Mouse (Mus musculus): ENCODE data around the gene Tdrd12. TPM values are rescaled to one million over a fixed set of nuclear protein-coding genes. Genes with fewer than 3 reads are reported as not detected.
"Not testable (repeated sequence)": the region's sequence is repeated elsewhere in the genome, so short reads cannot be mapped to it uniquely, and the experiment has no call there.

Tdrd12 gene
- total and polyA plus RNA-seq, 3 experiments: 0.23 TPM; not detected in 2

- no peaks in the 10 kb centered on the region for H3K36me3 ChIP-seq (replicated peaks)
- DNase-seq (ENCODE audit: low spot score) (no peak), ATAC-seq (ENCODE audit: extremely low read depth, insufficient number of reproducible peaks, low FRiP score, poor library complexity, severe bottlenecking) (no peak)
- 0 out of 2 replicates have a peak, but pooled peaks cover 2% of the 10 kb centered on the region for H3K4me1 ChIP-seq (ENCODE audit: insufficient read depth, low read depth, low read length)
- peaks cover 10% of the 10 kb centered on the region; the same call in 1 of the 2 replicates for H3K27me3 ChIP-seq (ENCODE audit: insufficient read depth, low read length)
- no peaks in the 10 kb centered on the region for H3K9me3 ChIP-seq (replicated peaks)
- no peak overlapping the region for H3K4me3 ChIP-seq (ENCODE audit: low read depth, low read length)
- no peak for TF ChIP-seq GATA2 (IDR thresholded peaks at IDR 0.05; ENCODE audit: borderline replicate concordance, low read depth, low read length)
- TF ChIP-seq POLR2AphosphoS5 (IDR thresholded peaks at IDR 0.05; ENCODE audit: insufficient replicate concordance, low read depth, low read length): no peak
- TF ChIP-seq GATA1 (IDR thresholded peaks at IDR 0.05; ENCODE audit: borderline replicate concordance, low read length): no peak
- no peak for TF ChIP-seq TAL1 (conservative IDR thresholded peaks at IDR 0.05; ENCODE audit: low read depth, low read length)
Measured at GRCm38 (mm10) chr7:35535750-35536512, 1.6 kb downstream of the Tdrd12 start.

- H3K36me3 ChIP-seq (replicated peaks); H3K4me3 ChIP-seq (ENCODE audit: low read depth, low read length): not testable (repeated sequence)
Measured at GRCm38 (mm10) chr7:35530544-35530943, 7.0 kb downstream of the Tdrd12 start.

GRCm38 (mm10) chr7:35530026-35530425 lies 7.5 kb downstream of the Tdrd12 start:
- DNase-seq (ENCODE audit: low spot score) (no peak), ATAC-seq (ENCODE audit: extremely low read depth, insufficient number of reproducible peaks, low FRiP score, poor library complexity, severe bottlenecking) (no peak)
- Histone ChIP-seq H3K27me3 (ENCODE audit: insufficient read depth, low read length) (0 out of 2 replicates have a peak, but pooled peaks cover 7% of the 10 kb centered on the region), H3K4me1 (ENCODE audit: insufficient read depth, low read depth, low read length) (no peaks in the 10 kb centered on the region), H3K4me3 (ENCODE audit: low read depth, low read length) (no peak overlapping the region), H3K9me3 (replicated peaks) (no peaks in the 10 kb centered on the region), H3K36me3 (replicated peaks) (no peaks in the 10 kb centered on the region)
- no peak for TF ChIP-seq GATA1 (IDR thresholded peaks at IDR 0.05; ENCODE audit: borderline replicate concordance, low read length)
- TF ChIP-seq GATA2 (IDR thresholded peaks at IDR 0.05; ENCODE audit: borderline replicate concordance, low read depth, low read length): no peak
- no peak for TF ChIP-seq TAL1 (conservative IDR thresholded peaks at IDR 0.05; ENCODE audit: low read depth, low read length)

More at GRCm38 (mm10) chr7:35530544-35530943, 7.0 kb downstream of the Tdrd12 start:
- not testable (repeated sequence) for H3K27me3 ChIP-seq (ENCODE audit: insufficient read depth, low read length); ATAC-seq (ENCODE audit: extremely low read depth, insufficient number of reproducible peaks, low FRiP score, poor library complexity, severe bottlenecking); H3K4me1 ChIP-seq (ENCODE audit: insufficient read depth, low read depth, low read length); H3K9me3 ChIP-seq (replicated peaks); DNase-seq (ENCODE audit: low spot score)

GRCm38 (mm10) chr7:35526795-35527194 lies 10.8 kb downstream of the Tdrd12 start:
- no peaks in the 10 kb centered on the region for H3K4me1 ChIP-seq (ENCODE audit: insufficient read depth, low read depth, low read length)
- DNase-seq (ENCODE audit: low spot score) (no peak), ATAC-seq (ENCODE audit: extremely low read depth, insufficient number of reproducible peaks, low FRiP score, poor library complexity, severe bottlenecking) (no peak)
- H3K9me3 ChIP-seq (replicated peaks): no peaks in the 10 kb centered on the region
- H3K36me3 ChIP-seq (replicated peaks): no peaks in the 10 kb centered on the region
- TF ChIP-seq POLR2AphosphoS5 (IDR thresholded peaks at IDR 0.05; ENCODE audit: insufficient replicate concordance, low read depth, low read length) (no peak), GATA1 (IDR thresholded peaks at IDR 0.05; ENCODE audit: borderline replicate concordance, low read length) (no peak), CTCF (IDR thresholded peaks at IDR 0.05; ENCODE audit: low read depth, low read length) (no peak), GATA2 (IDR thresholded peaks at IDR 0.05; ENCODE audit: borderline replicate concordance, low read depth, low read length) (no peak), TAL1 (conservative IDR thresholded peaks at IDR 0.05; ENCODE audit: low read depth, low read length) (no peak)
- 0 out of 2 replicates have a peak, but pooled peaks cover 2% of the 10 kb centered on the region for H3K27me3 ChIP-seq (ENCODE audit: insufficient read depth, low read length)
- H3K4me3 ChIP-seq (ENCODE audit: low read depth, low read length): no peak overlapping the region

GRCm38 (mm10) chr7:35501995-35502394 lies 35.5 kb downstream of the Tdrd12 start:
- Histone ChIP-seq H3K4me3 (ENCODE audit: low read depth, low read length) (no peak overlapping the region), H3K36me3 (replicated peaks) (no peaks in the 10 kb centered on the region), H3K9me3 (replicated peaks) (no peaks in the 10 kb centered on the region), H3K27me3 (ENCODE audit: insufficient read depth, low read length) (peaks cover 6% of the 10 kb centered on the region; the same call in 1 of the 2 replicates), H3K4me1 (ENCODE audit: insufficient read depth, low read depth, low read length) (no peaks in the 10 kb centered on the region)
- DNase-seq (ENCODE audit: low spot score) (no peak), ATAC-seq (ENCODE audit: extremely low read depth, insufficient number of reproducible peaks, low FRiP score, poor library complexity, severe bottlenecking) (no peak)
- TF ChIP-seq GATA2 (IDR thresholded peaks at IDR 0.05; ENCODE audit: borderline replicate concordance, low read depth, low read length): no peak
- no peak for TF ChIP-seq GATA1 (IDR thresholded peaks at IDR 0.05; ENCODE audit: borderline replicate concordance, low read length)
- no peak for TF ChIP-seq POLR2AphosphoS5 (IDR thresholded peaks at IDR 0.05; ENCODE audit: insufficient replicate concordance, low read depth, low read length)
- no peak for TF ChIP-seq TAL1 (conservative IDR thresholded peaks at IDR 0.05; ENCODE audit: low read depth, low read length)

- Histone ChIP-seq H3K4me3 (ENCODE audit: low read depth, low read length) (no peak overlapping the region), H3K27me3 (ENCODE audit: insufficient read depth, low read length) (0 out of 2 replicates have a peak, but pooled peaks cover 4% of the 10 kb centered on the region), H3K4me1 (ENCODE audit: insufficient read depth, low read depth, low read length) (no peaks in the 10 kb centered on the region), H3K36me3 (replicated peaks) (no peaks in the 10 kb centered on the region), H3K9me3 (replicated peaks) (no peaks in the 10 kb centered on the region)
- no peak for TF ChIP-seq TAL1 (conservative IDR thresholded peaks at IDR 0.05; ENCODE audit: low read depth, low read length)
- no peak for TF ChIP-seq CTCF (IDR thresholded peaks at IDR 0.05; ENCODE audit: low read depth, low read length)
- no peak for TF ChIP-seq GATA1 (IDR thresholded peaks at IDR 0.05; ENCODE audit: borderline replicate concordance, low read length)
- no peak for TF ChIP-seq GATA2 (IDR thresholded peaks at IDR 0.05; ENCODE audit: borderline replicate concordance, low read depth, low read length)
- DNase-seq (ENCODE audit: low spot score): no peak
- no peak for ATAC-seq (ENCODE audit: extremely low read depth, insufficient number of reproducible peaks, low FRiP score, poor library complexity, severe bottlenecking)
Measured at GRCm38 (mm10) chr7:35497516-35497915, 40.0 kb downstream of the Tdrd12 start.
